Mouse (Mus musculus): ENCODE data around the gene Lrr1. TPM values are rescaled to one million over a fixed set of nuclear protein-coding genes. Genes with fewer than 3 reads are reported as not detected.

The Lrr1 gene
- polyA plus RNA-seq, 1 experiment: 6.5 TPM

- Histone ChIP-seq H3K36me3 (ENCODE audit: control insufficient read depth, insufficient read depth, low read length) (0 out of 2 replicates have a peak, but pooled peaks cover 3% of the 10 kb centered on the region), H3K4me3 (ENCODE audit: control insufficient read depth, insufficient read depth, low read length) (no peak overlapping the region), H3K4me1 (replicated peaks; ENCODE audit: control insufficient read depth, insufficient read depth, low read length) (no peaks in the 10 kb centered on the region), H3K27ac (ENCODE audit: control insufficient read depth, insufficient read depth, low read length) (no peak overlapping the region), H3K27me3 (ENCODE audit: control insufficient read depth, insufficient read depth, low read length) (no peaks in the 10 kb centered on the region)
- 90% methylated on average over 5 of the region's 5 CpGs for WGBS
- no peak for TF ChIP-seq POLR2A (IDR thresholded peaks at IDR 0.05; ENCODE audit: control insufficient read depth, extremely low read depth, insufficient read depth, low read length, poor library complexity)
- no peak for TF ChIP-seq CTCF (IDR thresholded peaks at IDR 0.05; ENCODE audit: borderline replicate concordance, control insufficient read depth, extremely low read depth, insufficient read depth, low read length, poor library complexity)
- DNase-seq: no peak
Measured at GRCm38 (mm10) chr12:69211057-69211456, 42.4 kb downstream of the Lrr1 start.

DNA sequence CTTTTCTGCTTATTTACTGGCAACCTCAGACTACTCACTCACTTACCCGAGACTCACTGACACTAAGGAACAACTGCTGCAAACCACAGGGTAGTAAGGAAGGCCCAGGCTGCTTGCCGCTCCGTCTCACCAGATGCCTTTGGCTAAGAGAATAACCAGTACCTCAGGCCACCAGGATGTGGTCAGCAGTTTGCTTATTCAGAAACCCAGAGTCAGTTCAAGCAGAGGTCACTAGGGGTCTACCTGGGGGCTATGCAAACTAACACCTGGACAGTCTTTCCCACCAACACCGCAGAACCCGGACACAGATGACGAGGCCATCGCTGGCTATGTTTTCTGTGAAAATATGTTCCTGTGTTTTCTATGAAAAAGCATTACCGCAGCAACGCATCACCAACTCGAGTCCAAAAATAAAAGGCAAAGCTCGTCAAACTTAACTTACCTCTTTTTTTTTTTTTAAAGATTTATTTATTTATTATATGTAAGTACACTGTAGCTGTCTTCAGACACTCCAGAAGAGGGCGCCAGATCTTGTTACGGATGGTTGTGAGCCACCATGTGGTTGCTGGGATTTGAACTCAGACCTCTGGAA, 44.7 kb downstream of the Lrr1 start:
- 93% methylated on average over 13 of the region's 13 CpGs for WGBS
- Histone ChIP-seq H3K4me3 (ENCODE audit: control insufficient read depth, insufficient read depth, low read length) (no peak overlapping the region), H3K36me3 (ENCODE audit: control insufficient read depth, insufficient read depth, low read length) (peaks cover 3% of the 10 kb centered on the region; the same call in 1 of the 2 replicates), H3K27ac (ENCODE audit: control insufficient read depth, insufficient read depth, low read length) (no peak overlapping the region), H3K27me3 (ENCODE audit: control insufficient read depth, insufficient read depth, low read length) (no peaks in the 10 kb centered on the region), H3K4me1 (replicated peaks; ENCODE audit: control insufficient read depth, insufficient read depth, low read length) (no peaks in the 10 kb centered on the region)
- no peak for DNase-seq
- TF ChIP-seq POLR2A (IDR thresholded peaks at IDR 0.05; ENCODE audit: control insufficient read depth, extremely low read depth, insufficient read depth, low read length, poor library complexity) (no peak), CTCF (IDR thresholded peaks at IDR 0.05; ENCODE audit: borderline replicate concordance, control insufficient read depth, extremely low read depth, insufficient read depth, low read length, poor library complexity) (no peak)

- no peaks in the 10 kb centered on the region for H3K4me1 ChIP-seq (replicated peaks; ENCODE audit: control insufficient read depth, insufficient read depth, low read length)
- no peak for TF ChIP-seq POLR2A (IDR thresholded peaks at IDR 0.05; ENCODE audit: control insufficient read depth, extremely low read depth, insufficient read depth, low read length, poor library complexity)
- TF ChIP-seq CTCF (IDR thresholded peaks at IDR 0.05; ENCODE audit: borderline replicate concordance, control insufficient read depth, extremely low read depth, insufficient read depth, low read length, poor library complexity): no peak
- 87% methylated on average over 7 of the region's 7 CpGs for WGBS
- H3K27ac ChIP-seq (ENCODE audit: control insufficient read depth, insufficient read depth, low read length): no peak overlapping the region
- no peak overlapping the region for H3K4me3 ChIP-seq (ENCODE audit: control insufficient read depth, insufficient read depth, low read length)
- H3K27me3 ChIP-seq (ENCODE audit: control insufficient read depth, insufficient read depth, low read length): no peaks in the 10 kb centered on the region
- no peak for DNase-seq
- peaks cover 3% of the 10 kb centered on the region; the same call in 1 of the 2 replicates for H3K36me3 ChIP-seq (ENCODE audit: control insufficient read depth, insufficient read depth, low read length)
Measured at GRCm38 (mm10) chr12:69214393-69214792, 45.8 kb downstream of the Lrr1 start.

DNA sequence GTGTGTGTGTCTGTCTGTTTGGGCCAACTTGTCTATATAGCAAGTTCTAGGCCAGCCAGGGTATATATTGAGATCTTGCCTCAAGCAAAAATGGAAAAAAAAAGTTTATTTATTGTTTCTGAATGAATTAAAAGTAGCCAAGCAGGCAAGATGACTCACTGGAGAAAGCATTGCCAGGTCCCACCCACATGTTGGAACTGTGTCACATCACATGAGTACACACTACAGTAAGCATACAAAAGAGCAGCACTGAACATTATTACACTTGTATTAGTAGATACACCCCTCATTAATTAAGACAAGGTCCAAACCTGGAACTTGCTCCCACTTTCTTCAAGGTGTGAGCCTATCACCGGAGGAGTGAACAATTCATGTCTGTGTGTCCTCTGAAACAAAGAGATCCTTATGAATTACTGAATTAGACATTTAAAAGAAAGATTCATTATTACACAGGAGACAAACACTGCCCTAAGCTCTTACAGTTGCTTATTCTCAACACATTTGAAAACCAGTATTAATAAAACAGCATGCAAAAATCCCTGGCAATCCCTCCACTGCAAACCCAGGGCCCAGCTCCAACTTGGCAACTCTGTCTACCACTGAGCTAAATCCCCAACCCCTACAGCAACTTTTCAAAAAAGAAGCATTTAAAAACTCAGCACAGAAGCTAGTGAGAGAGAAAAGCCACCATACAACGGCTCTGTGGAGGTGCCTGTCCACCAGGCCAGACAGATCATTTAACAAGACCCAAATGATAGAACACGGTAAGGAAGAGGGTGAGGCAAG, 46.6 kb downstream of the Lrr1 start:
- 95% methylated on average over 3 of the region's 3 CpGs for WGBS
- TF ChIP-seq POLR2A (IDR thresholded peaks at IDR 0.05; ENCODE audit: control insufficient read depth, extremely low read depth, insufficient read depth, low read length, poor library complexity): no peak
- no peak for TF ChIP-seq CTCF (IDR thresholded peaks at IDR 0.05; ENCODE audit: borderline replicate concordance, control insufficient read depth, extremely low read depth, insufficient read depth, low read length, poor library complexity)
- no peak for DNase-seq
- Histone ChIP-seq H3K27me3 (ENCODE audit: control insufficient read depth, insufficient read depth, low read length) (no peaks in the 10 kb centered on the region), H3K4me1 (replicated peaks; ENCODE audit: control insufficient read depth, insufficient read depth, low read length) (no peaks in the 10 kb centered on the region), H3K36me3 (ENCODE audit: control insufficient read depth, insufficient read depth, low read length) (peaks cover 3% of the 10 kb centered on the region; the same call in 1 of the 2 replicates), H3K27ac (ENCODE audit: control insufficient read depth, insufficient read depth, low read length) (no peak overlapping the region), H3K4me3 (ENCODE audit: control insufficient read depth, insufficient read depth, low read length) (no peak overlapping the region)

DNA sequence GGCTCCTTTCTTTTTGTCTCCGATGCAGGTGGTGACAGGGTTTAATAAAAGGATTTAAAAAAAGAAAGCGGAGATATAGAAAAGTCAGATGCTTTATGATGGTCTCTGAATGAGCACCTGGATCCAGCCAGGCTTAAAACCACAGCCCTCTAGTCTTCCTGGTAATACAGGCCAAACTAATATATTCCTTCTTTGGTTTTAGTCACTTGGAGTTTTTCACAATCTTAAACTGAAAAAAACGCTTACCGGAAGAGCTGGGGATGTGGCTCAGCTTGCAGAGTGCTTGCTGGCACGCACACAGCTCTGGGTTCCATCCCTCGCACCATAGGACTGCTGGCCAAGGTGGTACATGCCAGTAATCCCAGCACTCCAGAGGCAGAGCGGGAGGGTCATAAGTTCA, 48.0 kb downstream of the Lrr1 start:
- Histone ChIP-seq H3K27ac (ENCODE audit: control insufficient read depth, insufficient read depth, low read length) (no peak overlapping the region), H3K4me1 (replicated peaks; ENCODE audit: control insufficient read depth, insufficient read depth, low read length) (no peaks in the 10 kb centered on the region), H3K36me3 (ENCODE audit: control insufficient read depth, insufficient read depth, low read length) (peaks cover 8% of the 10 kb centered on the region; the same call in 1 of the 2 replicates), H3K27me3 (ENCODE audit: control insufficient read depth, insufficient read depth, low read length) (no peaks in the 10 kb centered on the region), H3K4me3 (ENCODE audit: control insufficient read depth, insufficient read depth, low read length) (no peak overlapping the region)
- no peak for DNase-seq
- 95% methylated on average over 7 of the region's 7 CpGs for WGBS
- TF ChIP-seq POLR2A (IDR thresholded peaks at IDR 0.05; ENCODE audit: control insufficient read depth, extremely low read depth, insufficient read depth, low read length, poor library complexity) (no peak), CTCF (IDR thresholded peaks at IDR 0.05; ENCODE audit: borderline replicate concordance, control insufficient read depth, extremely low read depth, insufficient read depth, low read length, poor library complexity) (no peak)

DNA sequence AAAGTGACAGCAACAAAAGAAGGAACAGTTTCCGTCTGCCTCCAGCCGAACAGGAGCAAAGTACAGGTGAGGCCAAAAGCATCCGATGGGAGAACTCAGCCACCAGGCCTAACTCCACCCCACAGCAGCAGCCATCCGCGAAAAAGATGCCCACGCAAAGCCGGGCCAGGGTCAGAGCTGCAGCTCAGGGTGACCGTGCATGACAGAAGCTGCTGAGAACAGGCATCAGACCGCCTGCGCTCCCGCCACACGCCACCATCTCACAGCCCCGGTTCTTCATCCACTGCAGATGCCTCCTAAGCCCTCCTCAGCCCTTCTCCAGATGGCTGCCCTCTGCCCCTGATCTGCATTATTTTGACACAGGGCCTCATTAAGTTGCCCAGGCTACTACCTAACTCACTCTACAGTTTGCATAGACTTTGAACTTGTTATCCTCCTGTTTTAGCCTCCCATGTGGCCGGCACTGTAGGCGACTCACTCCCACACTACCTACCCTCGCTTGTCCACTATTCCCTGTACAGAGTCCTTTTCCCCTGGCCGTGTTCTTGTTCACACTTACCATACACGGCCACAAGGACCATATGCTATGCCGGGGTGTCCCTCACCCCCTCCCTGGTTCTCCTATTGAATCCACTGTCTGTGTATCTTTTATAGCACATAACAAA, 52.1 kb downstream of the Lrr1 start:
- WGBS: 97% methylated on average over 19 of the region's 19 CpGs
- TF ChIP-seq POLR2A (IDR thresholded peaks at IDR 0.05; ENCODE audit: control insufficient read depth, extremely low read depth, insufficient read depth, low read length, poor library complexity): no peak
- no peak for TF ChIP-seq CTCF (IDR thresholded peaks at IDR 0.05; ENCODE audit: borderline replicate concordance, control insufficient read depth, extremely low read depth, insufficient read depth, low read length, poor library complexity)
- Histone ChIP-seq H3K27me3 (ENCODE audit: control insufficient read depth, insufficient read depth, low read length) (no peaks in the 10 kb centered on the region), H3K4me1 (replicated peaks; ENCODE audit: control insufficient read depth, insufficient read depth, low read length) (no peaks in the 10 kb centered on the region), H3K36me3 (ENCODE audit: control insufficient read depth, insufficient read depth, low read length) (peaks cover 5% of the 10 kb centered on the region; the same call in 1 of the 2 replicates), H3K27ac (ENCODE audit: control insufficient read depth, insufficient read depth, low read length) (no peak overlapping the region), H3K4me3 (ENCODE audit: control insufficient read depth, insufficient read depth, low read length) (no peak overlapping the region)
- no peak for DNase-seq

All from thymus, adult 2 months (tissue).